Comparison of ENCODE assay signal across 8 mouse cellular contexts in the genomic region with DNA sequence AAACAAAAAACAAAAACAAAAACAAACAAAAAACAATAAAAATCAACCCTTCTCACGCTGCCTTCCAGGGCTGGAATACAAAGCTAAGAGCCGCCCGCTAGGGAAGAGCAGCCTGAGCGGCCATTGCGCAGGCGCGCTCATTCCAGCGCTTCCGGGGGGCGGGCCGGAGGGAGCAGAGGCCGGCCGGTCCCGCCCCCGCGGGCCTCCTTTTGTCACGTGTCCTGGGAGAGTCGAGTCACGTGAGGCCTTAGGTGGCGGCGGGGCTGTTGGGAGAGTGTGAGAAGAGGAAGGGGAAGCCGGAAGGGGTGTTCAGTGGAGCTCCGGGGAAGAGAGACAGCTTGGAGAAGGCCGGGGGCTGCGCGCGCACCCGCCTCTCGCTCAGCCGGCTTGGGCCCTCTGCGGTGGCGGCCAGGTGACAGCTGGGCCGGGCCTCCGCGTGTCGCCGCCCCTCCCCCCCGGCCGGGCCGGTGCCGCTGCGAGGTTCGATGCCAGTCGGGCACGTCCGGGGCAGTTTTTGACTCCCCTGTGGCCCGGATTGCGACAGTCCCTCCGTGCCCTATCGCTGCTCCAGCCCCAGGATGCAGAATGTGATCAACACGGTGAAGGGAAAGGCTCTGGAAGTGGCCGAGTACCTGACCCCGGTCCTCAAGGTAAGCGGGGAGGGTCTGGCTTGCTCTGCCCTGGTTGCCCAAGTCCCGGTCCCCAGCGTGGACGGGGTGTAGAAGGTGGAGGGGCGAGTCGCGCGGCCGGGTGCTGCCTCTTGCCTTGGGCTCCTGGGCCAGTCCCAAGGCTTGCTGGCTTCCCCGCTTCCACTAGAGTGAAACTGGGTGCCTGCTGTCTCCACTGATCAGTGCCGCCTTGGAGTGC. TPM values are rescaled to one million over a fixed set of nuclear protein-coding genes. Genes with fewer than 3 reads are reported as not detected.
DNase-seq lines count a peak whose midpoint lies in the region; ATAC-seq lines count a peak whose summit lies in the region.

A gene (minus strand): TSS at position 185 of the 867 bp plus-strand sequence.
A gene (plus strand): TSS at position 264 of the 867 bp plus-strand sequence.

- peak; percentile 94 for ATAC-seq in erythroblast, adult 5-6 weeks (replicated peaks; ENCODE audit: low FRiP score, poor library complexity, severe bottlenecking)
- peak; percentile 99 for ATAC-seq in kidney, embryonic 15.5 days (replicated peaks; ENCODE audit: low FRiP score)
- peak; percentile 93 for ATAC-seq in monocyte, adult 5-6 weeks (replicated peaks; ENCODE audit: insufficient number of reproducible peaks, low FRiP score, low TSS enrichment, poor library complexity, severe bottlenecking)

- H3K4me1 ChIP-seq in heart, embryonic 10.5 days, result peaks cover 15% of the 10 kb centered on the region
- H3K4me1 ChIP-seq in kidney, embryonic 15.5 days, result peaks cover 14% of the 10 kb centered on the region

- peaks cover 13% of the 10 kb centered on the region; the same call in 1 of the 2 replicates for H3K36me3 ChIP-seq in heart, embryonic 10.5 days
- no peaks in the 10 kb centered on the region; the same call in 1 of the 2 replicates for H3K36me3 ChIP-seq in kidney, embryonic 15.5 days

- no peaks in the 10 kb centered on the region for H3K9me3 ChIP-seq in heart, embryonic 10.5 days
- H3K9me3 ChIP-seq in kidney, embryonic 15.5 days (replicated peaks), result no peaks in the 10 kb centered on the region

- H3K4me3 ChIP-seq in heart, embryonic 10.5 days, result peak within 1 kb of the TSS; percentile 95
- peak within 1 kb of the TSS; percentile 90 for H3K4me3 ChIP-seq in kidney, embryonic 15.5 days (replicated peaks)

- peak within 1 kb of the TSS; percentile 77 for H3K9ac ChIP-seq in kidney, embryonic 15.5 days

- peak within 1 kb of the TSS; percentile 92 for H3K27ac ChIP-seq in heart, embryonic 10.5 days
- peak within 1 kb of the TSS; percentile 97 for H3K27ac ChIP-seq in kidney, embryonic 15.5 days

- H3K4me2 ChIP-seq in kidney, embryonic 15.5 days, result peak within 1 kb of the TSS; percentile 80

- peak; percentile 96 to 97 for DNase-seq in B cell, adult 2 months
- DNase-seq in brain, adult 2 months (ENCODE audit: low read depth, low spot score), result peak; percentile 98
- peak; percentile 98 for DNase-seq in heart, embryonic 10.5 days (ENCODE audit: low spot score)
- peak; percentile 96 for DNase-seq in liver
- DNase-seq in spleen, postnatal 4 days (ENCODE audit: low spot score in 2 of 2), result peak; percentile 93 to 97

- under 1% methylated on average over 62 of the region's 64 CpGs for WGBS in heart, embryonic 10.5 days
- 1% methylated on average over 62 of the region's 64 CpGs for WGBS in kidney, embryonic 15.5 days

- H3K27me3 ChIP-seq in heart, embryonic 10.5 days (ENCODE audit: insufficient read depth, poor library complexity, severe bottlenecking), result no peaks in the 10 kb centered on the region
- H3K27me3 ChIP-seq in kidney, embryonic 15.5 days, result no peaks in the 10 kb centered on the region

RNA-seq across cellular contexts. Expression of the first gene that starts in this region (rescaled TPM):
- total RNA-seq in erythroblast, adult 5-6 weeks (2015; ENCODE audit: low replicate concordance), result 3.5 and 6.5 TPM in 2 replicates
- total RNA-seq in erythroblast, adult 5-6 weeks (2017; ENCODE audit: low replicate concordance), result 8.5 and 11.4 TPM in 2 replicates
- polyA plus RNA-seq in heart, embryonic 10.5 days (2016; fragmentation: Nextera tagmentation; extraction: Ambion mirVana), result 13.9 and 14.0 TPM in 2 replicates
- polyA plus RNA-seq in kidney, embryonic 15.5 days (2015; fragmentation: Nextera tagmentation; extraction: Ambion mirVana), result 19.9 and 21.3 TPM in 2 replicates
- 15.5 to 28.5 TPM (median 27.8 TPM) in 3 replicates for total RNA-seq in monocyte, adult 5-6 weeks (2017)

RNA-seq across cellular contexts. Expression of the second gene that starts in this region (rescaled TPM):
- total RNA-seq in erythroblast, adult 5-6 weeks (2015; ENCODE audit: low replicate concordance), result 21.9 and 29.9 TPM in 2 replicates
- total RNA-seq in erythroblast, adult 5-6 weeks (2017; ENCODE audit: low replicate concordance), result 16.4 and 18.0 TPM in 2 replicates
- polyA plus RNA-seq in heart, embryonic 10.5 days (2016; fragmentation: Nextera tagmentation; extraction: Ambion mirVana), result 35.6 and 39.6 TPM in 2 replicates
- 32.8 and 33.9 TPM in 2 replicates for polyA plus RNA-seq in kidney, embryonic 15.5 days (2015; fragmentation: Nextera tagmentation; extraction: Ambion mirVana)
- 84.0 to 119 TPM (median 104 TPM) in 3 replicates for total RNA-seq in monocyte, adult 5-6 weeks (2017)

Comparison
In these comparisons a context has a peak if more than half of its experiments do, and no peak if none do; other contexts are left out.
1. Peak in every context shown above with its lines: DNase-seq, ATAC-seq, H3K4me3 ChIP-seq and H3K27ac ChIP-seq.